Mouse (Mus musculus) limb, embryonic 12.5 days (tissue): ENCODE results near the gene Atf7. TPM values are rescaled to one million over a fixed set of nuclear protein-coding genes. Genes with fewer than 3 reads are reported as not detected.
A peak's percentile ranks its signal among the peaks of the same experiment; 100 is the strongest.

ENCODE experiments used
- ATAC-seq: fragments of 200-750 bp; cut with Nextera tagmentation; 2 replicates; pipeline ENCODE4 v1.8.0; 2017; ENCODE audit warnings: low read depth, moderate TSS enrichment; ENCODE audit not compliant: insufficient number of reproducible peaks, insufficient read depth, low FRiP score, low TSS enrichment
- H3K27ac ChIP-seq: fragments of 300-500 bp; sonication (generic); 2 replicates; pipeline ENCODE4 v1.5.1; 2016; ENCODE audit warnings: mild to moderate bottlenecking, moderate library complexity
- H3K27me3 ChIP-seq: fragments of 300-500 bp; sonication (generic); 2 replicates; pipeline ENCODE4 v1.6.1; 2016; ENCODE audit warnings: mild to moderate bottlenecking, moderate library complexity
- H3K36me3 ChIP-seq: fragments of 300-500 bp; sonication (generic); 2 replicates; pipeline ENCODE4 v1.6.1; 2016; ENCODE audit warnings: mild to moderate bottlenecking, moderate library complexity
- H3K4me1 ChIP-seq: fragments of 300-500 bp; sonication (generic); replicated peaks from 2 replicates; pipeline ENCODE4 v1.6.1; 2016
- H3K4me2 ChIP-seq: fragments of 300-500 bp; sonication (generic); 2 replicates; pipeline ENCODE4 v1.6.1; 2016; ENCODE audit warnings: mild to moderate bottlenecking, moderate library complexity
- H3K4me3 ChIP-seq: fragments of 300-500 bp; sonication (generic); replicated peaks from 2 replicates; pipeline ENCODE4 v1.5.1; 2016; ENCODE audit warnings: mild to moderate bottlenecking
- H3K9ac ChIP-seq: fragments of 300-500 bp; sonication (generic); replicated peaks from 2 replicates; pipeline ENCODE4 v1.6.1; 2016; ENCODE audit warnings: mild to moderate bottlenecking, moderate library complexity
- H3K9me3 ChIP-seq: fragments of 300-500 bp; sonication (generic); 2 replicates; pipeline ENCODE4 v1.6.1; 2016; ENCODE audit warnings: mild to moderate bottlenecking, moderate library complexity
- WGBS: fragments of 180-500 bp; shearing (Covaris S2); methylation state at CpG from one replicate; pipeline ENCODE4 v1.1.7; 2016; 5-methylcytosine and 5-hydroxymethylcytosine counted together
- polyA plus RNA-seq: library from polyadenylated mRNA; unstranded; fragments of >200 nt; fragmentation: Nextera tagmentation; extraction: Ambion mirVana; gene quantifications from 2 replicates; pipeline ENCODE4 v1.2.1, GENCODE M21; 2016

Gene Atf7
- polyA plus RNA-seq, 1 experiment from 2014 or later: 32.1 TPM

DNA sequence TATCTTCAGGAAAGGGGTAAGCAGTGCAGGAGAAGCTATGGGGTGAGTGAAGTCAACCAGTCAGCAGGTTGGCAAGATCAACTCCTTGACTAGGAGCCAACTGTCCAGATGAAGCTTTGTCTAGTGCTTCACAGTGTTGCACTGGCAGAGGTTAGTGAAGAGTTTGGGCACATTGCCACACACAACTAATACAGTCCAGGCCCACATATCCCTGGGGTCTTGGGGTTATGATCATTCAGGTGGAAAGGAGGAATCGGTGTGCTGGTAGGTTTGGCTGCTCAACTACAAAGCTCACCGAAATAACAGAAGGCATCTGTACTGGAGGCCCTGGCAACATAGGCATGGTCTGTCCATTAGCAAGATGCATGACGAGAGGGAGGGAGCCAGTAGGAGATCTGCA, 77.8 kb downstream of the Atf7 start:
- H3K9me3 ChIP-seq: no peaks in the 10 kb centered on the region
- H3K4me3 ChIP-seq: no peak overlapping the region
- no peaks in the 10 kb centered on the region for H3K27me3 ChIP-seq
- no peak overlapping the region for H3K9ac ChIP-seq
- no peak overlapping the region for H3K4me2 ChIP-seq
- ATAC-seq: no peak
- no peak overlapping the region for H3K27ac ChIP-seq
- peaks cover 76% of the 10 kb centered on the region for H3K36me3 ChIP-seq
- H3K4me1 ChIP-seq: no peaks in the 10 kb centered on the region
- WGBS: 95% methylated on average over 3 of the region's 3 CpGs

DNA sequence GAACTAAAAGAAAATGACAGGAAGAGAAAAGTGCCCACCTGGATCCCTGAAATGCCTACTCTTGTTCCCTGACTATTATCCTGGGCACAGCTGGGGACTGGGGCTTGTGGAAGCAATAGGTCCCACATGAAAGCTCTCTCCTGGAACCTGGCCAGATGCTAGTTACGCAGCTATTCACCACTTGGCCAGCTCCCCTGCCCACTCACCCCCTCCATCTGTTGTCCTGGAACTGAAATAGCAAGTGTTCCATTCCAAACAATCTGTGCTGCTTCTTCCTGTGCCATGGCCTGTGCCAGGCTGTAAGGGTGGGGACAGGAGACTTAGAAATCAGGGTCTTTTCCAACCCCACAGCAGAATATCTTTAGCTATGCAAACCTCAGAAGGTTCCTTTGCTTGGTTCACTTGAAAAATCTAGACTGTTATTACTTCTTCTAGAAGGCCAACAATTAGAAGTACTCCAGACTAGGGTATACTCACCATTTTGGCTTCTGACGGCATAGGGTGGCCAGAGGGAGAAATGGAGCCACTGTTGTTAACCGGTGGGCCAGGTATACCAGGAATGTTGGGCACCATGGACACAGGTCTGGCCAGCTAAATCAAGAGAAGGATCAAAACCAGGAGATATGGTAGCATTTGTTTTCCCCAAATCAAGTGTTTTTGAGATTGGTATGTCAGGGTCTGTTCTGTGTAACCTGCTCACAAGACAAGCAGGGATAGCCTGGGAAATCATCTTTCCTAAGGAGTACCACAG, 78.4 kb downstream of the Atf7 start:
- Histone ChIP-seq H3K36me3 (peaks cover 76% of the 10 kb centered on the region), H3K27ac (no peak overlapping the region)

DNA sequence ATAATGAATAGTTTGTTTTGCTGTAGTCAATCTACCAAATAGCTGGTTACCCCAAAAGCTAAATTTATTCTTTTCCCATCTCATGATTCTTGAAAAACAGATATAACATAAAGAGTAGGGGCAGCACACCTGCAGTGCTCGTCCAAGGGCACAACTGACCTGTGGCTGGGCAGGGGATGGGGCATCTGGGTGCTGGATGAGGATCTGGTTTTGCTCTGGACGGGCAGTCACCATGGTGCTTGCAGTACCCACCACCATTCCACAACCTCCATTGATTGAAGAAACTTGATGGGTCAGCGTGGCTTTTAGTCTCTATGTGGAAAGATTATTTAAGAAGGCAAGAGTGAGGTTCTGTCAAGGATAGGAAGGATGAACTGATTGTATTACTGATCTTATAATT, 79.0 kb downstream of the Atf7 start:
- no peak for ATAC-seq
- Histone ChIP-seq H3K9me3 (no peaks in the 10 kb centered on the region), H3K4me2 (no peak overlapping the region)

More for the DNA sequence above, 78.4 kb downstream of the Atf7 start:
- Histone ChIP-seq H3K4me1 (no peaks in the 10 kb centered on the region), H3K9ac (no peak overlapping the region; the same call in 1 of the 2 replicates), H3K9me3 (no peaks in the 10 kb centered on the region), H3K27me3 (no peaks in the 10 kb centered on the region), H3K4me3 (no peak overlapping the region), H3K4me2 (no peak overlapping the region)
- WGBS: 85% methylated on average over 3 of the region's 3 CpGs
- ATAC-seq: no peak

GRCm38 (mm10) chr15:102544801-102545200, 80.5 kb downstream of the Atf7 start:
- no peaks in the 10 kb centered on the region for H3K4me1 ChIP-seq
- H3K36me3 ChIP-seq: peaks cover 82% of the 10 kb centered on the region
- no peak overlapping the region for H3K9ac ChIP-seq
- no peak for ATAC-seq
- H3K27me3 ChIP-seq: no peaks in the 10 kb centered on the region
- no peak overlapping the region for H3K4me2 ChIP-seq
- H3K9me3 ChIP-seq: no peaks in the 10 kb centered on the region
- WGBS: 94% methylated on average over 4 of the region's 4 CpGs
- H3K27ac ChIP-seq: no peak overlapping the region
- H3K4me3 ChIP-seq: no peak overlapping the region

More for the DNA sequence above, 79.0 kb downstream of the Atf7 start:
- Histone ChIP-seq H3K4me3 (no peak overlapping the region), H3K27ac (no peak overlapping the region), H3K4me1 (no peaks in the 10 kb centered on the region), H3K9ac (no peak overlapping the region), H3K27me3 (no peaks in the 10 kb centered on the region), H3K36me3 (peaks cover 76% of the 10 kb centered on the region)
- 88% methylated on average over 3 of the region's 3 CpGs for WGBS

DNA sequence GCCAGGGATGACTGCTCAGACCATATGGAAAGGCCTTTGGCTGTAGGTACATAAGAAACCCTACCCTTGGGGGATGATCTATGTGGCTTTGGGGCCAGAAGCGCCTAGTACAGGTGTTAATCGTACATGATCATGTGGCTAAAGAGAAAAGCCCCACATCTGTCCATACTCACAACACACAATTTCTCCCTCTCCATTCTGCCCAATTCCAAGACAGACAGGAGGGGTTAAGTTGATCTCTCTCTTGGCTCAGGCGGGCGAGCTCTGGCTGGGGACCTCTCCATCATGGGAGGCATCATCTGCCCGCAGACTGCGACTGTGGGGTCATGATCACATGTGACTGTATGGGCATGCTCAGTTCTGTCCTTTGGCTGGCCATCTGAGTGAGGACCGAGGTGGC, 91.3 kb downstream of the Atf7 start:
- no peak overlapping the region for H3K4me3 ChIP-seq
- ATAC-seq: no peak
- no peaks in the 10 kb centered on the region for H3K27me3 ChIP-seq
- H3K4me1 ChIP-seq: no peaks in the 10 kb centered on the region
- no peak overlapping the region for H3K27ac ChIP-seq
- no peak overlapping the region for H3K4me2 ChIP-seq
- H3K36me3 ChIP-seq: peaks cover 92% of the 10 kb centered on the region
- no peaks in the 10 kb centered on the region for H3K9me3 ChIP-seq
- H3K9ac ChIP-seq: no peak overlapping the region
- WGBS: 87% methylated on average over 7 of the region's 7 CpGs

DNA sequence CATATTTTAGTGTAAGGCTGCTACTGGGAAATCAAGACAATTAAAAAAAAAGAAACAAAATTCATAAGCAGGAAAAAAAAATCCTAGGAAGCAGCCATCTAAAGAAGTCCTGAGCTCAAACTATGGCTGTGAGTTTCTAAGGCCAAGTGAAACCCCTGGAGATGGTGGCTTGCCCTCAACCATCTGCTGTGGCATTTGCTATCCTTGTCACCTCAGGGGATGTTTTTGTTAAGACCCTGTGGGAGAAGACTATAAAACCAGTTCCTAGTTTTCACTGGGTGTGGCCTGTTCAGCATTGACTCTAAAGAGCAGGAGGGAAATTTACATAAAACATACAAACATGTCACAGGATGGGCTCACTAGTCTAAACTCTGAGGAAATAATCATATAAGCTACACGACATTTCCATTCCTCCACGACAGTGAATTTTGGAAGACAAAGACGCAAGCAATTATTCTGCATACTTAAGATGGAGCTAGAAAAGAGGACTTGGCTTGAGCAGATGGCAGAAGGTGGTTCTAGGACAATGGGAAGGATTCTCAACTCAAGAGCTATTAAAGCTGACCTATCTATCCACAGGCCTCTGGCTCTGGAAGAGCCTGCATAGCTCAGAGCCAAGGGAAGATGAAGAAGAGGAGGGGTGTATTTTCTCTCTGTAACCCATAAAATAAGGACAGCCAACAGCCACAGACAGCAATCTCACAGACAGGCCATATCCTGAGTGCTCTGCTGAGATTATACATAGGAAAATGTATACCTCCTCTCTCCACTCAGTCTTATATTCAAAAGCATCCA, 93.0 kb downstream of the Atf7 start:
- H3K9me3 ChIP-seq: no peaks in the 10 kb centered on the region
- no peak overlapping the region for H3K27ac ChIP-seq
- H3K4me3 ChIP-seq: no peak overlapping the region
- no peak overlapping the region for H3K9ac ChIP-seq
- no peaks in the 10 kb centered on the region for H3K4me1 ChIP-seq
- H3K4me2 ChIP-seq: no peak overlapping the region
- 87% methylated on average over 3 of the region's 3 CpGs for WGBS
- no peak for ATAC-seq
- peaks cover 94% of the 10 kb centered on the region for H3K36me3 ChIP-seq
- no peaks in the 10 kb centered on the region for H3K27me3 ChIP-seq

GRCm38 (mm10) chr15:102531586-102531985, 93.7 kb downstream of the Atf7 start:
- WGBS: 68% methylated on average over 4 of the region's 4 CpGs

DNA sequence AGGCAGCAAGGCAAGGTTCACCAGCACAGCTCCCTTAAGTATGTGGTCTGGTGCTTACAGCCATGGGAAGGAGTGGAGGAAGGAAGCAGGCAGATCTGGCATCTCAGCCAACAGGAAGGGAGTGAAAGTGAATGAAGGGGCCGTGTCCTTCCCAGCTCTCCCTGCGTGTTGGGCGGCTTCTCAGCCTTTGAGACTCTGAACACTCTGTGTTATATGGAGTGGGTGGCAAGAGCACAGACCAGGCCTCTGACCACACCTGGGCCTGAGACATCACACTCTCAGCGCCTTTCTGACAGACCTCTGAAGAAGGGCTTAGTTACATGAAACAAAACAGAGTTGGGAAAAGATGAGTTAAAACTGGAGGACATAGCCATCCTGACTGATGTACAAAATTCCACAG, 94.7 kb downstream of the Atf7 start:
- Histone ChIP-seq H3K27me3 (no peaks in the 10 kb centered on the region), H3K4me1 (no peaks in the 10 kb centered on the region), H3K4me3 (no peak overlapping the region), H3K4me2 (no peak overlapping the region), H3K9me3 (no peaks in the 10 kb centered on the region), H3K9ac (0 out of 2 replicates have a peak overlapping the region, but pooled peaks have one; percentile 12), H3K36me3 (peaks cover 84% of the 10 kb centered on the region), H3K27ac (no peak overlapping the region)
- WGBS: 83% methylated on average over 4 of the region's 4 CpGs
- ATAC-seq: no peak

More at GRCm38 (mm10) chr15:102531586-102531985, 93.7 kb downstream of the Atf7 start:
- Histone ChIP-seq H3K4me2 (no peak overlapping the region), H3K9ac (no peak overlapping the region), H3K4me1 (no peaks in the 10 kb centered on the region), H3K9me3 (no peaks in the 10 kb centered on the region), H3K4me3 (no peak overlapping the region), H3K27me3 (no peaks in the 10 kb centered on the region), H3K36me3 (peaks cover 90% of the 10 kb centered on the region), H3K27ac (no peak overlapping the region)
- no peak for ATAC-seq

- Histone ChIP-seq H3K4me1 (no peaks in the 10 kb centered on the region), H3K27me3 (no peaks in the 10 kb centered on the region), H3K27ac (no peak overlapping the region), H3K36me3 (peaks cover 77% of the 10 kb centered on the region), H3K9ac (no peak overlapping the region), H3K4me3 (no peak overlapping the region), H3K4me2 (no peak overlapping the region), H3K9me3 (no peaks in the 10 kb centered on the region)
- 96% methylated on average over 1 of the region's 1 CpGs for WGBS
- ATAC-seq: no peak
These were observed 96.9 kb downstream of the Atf7 start for GRCm38 (mm10) chr15:102528396-102528795.

DNA sequence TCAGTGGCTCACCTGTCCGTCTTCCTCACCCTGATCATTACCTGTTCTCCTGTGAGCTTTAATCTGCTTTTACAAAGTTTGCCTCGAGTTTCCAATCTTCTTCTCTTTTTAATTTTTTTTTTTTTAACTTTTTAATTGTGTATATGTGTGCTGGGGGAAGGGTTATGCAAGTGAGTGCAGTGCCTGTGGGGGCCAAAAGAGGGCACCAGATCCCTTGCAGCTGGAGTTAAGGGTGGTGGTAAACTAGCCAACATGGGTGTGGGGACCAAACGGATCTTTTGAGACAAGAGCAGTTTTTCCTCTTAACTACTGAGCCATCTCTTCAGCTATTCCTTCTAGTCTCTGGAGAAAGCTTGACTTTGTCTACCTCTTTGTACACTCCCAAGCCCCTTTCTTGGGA, 97.3 kb downstream of the Atf7 start:
- ATAC-seq: no peak
- H3K9ac ChIP-seq: no peak overlapping the region
- WGBS: 75% methylated on average over 3 of the region's 3 CpGs
- no peak overlapping the region for H3K27ac ChIP-seq
- H3K4me2 ChIP-seq: no peak overlapping the region
- H3K27me3 ChIP-seq: no peaks in the 10 kb centered on the region
- no peaks in the 10 kb centered on the region for H3K4me1 ChIP-seq
- no peaks in the 10 kb centered on the region for H3K9me3 ChIP-seq
- H3K36me3 ChIP-seq: peaks cover 73% of the 10 kb centered on the region
- H3K4me3 ChIP-seq: no peak overlapping the region

- no peaks in the 10 kb centered on the region for H3K9me3 ChIP-seq
- H3K27me3 ChIP-seq: no peaks in the 10 kb centered on the region
- H3K4me3 ChIP-seq: no peak overlapping the region
- WGBS: 82% methylated on average over 6 of the region's 6 CpGs
- H3K4me1 ChIP-seq: no peaks in the 10 kb centered on the region
- no peak overlapping the region for H3K9ac ChIP-seq
- ATAC-seq: no peak
- H3K27ac ChIP-seq: no peak overlapping the region
- no peak overlapping the region for H3K4me2 ChIP-seq
- H3K36me3 ChIP-seq: peaks cover 73% of the 10 kb centered on the region
These were observed 98.9 kb downstream of the Atf7 start for GRCm38 (mm10) chr15:102526111-102527002.
